Mouse (Mus musculus) central nervous system, embryonic 18 days (tissue): ENCODE measurements around the gene Abhd18. TPM values are rescaled to one million over a fixed set of nuclear protein-coding genes. Genes with fewer than 3 reads are reported as not detected.

ENCODE experiments used
- polyA plus RNA-seq: library from polyadenylated mRNA; depleted of rRNA; stranded (reverse); fragments of >200 nt; gene quantifications from 2 replicates; pipeline ENCODE4 v1.2.3, GENCODE M21; 2012; rRNA removed

Gene Abhd18
- 11.3 and 12.0 TPM in 2 replicates for polyA plus RNA-seq

GRCm38 (mm10) chr3:40846957-40847017 lies at the start of gene Abhd18:
Gene Abhd18, plus strand, starts transcription at chr3:40846970.

GRCm38 (mm10) chr3:40799530-40800372 lies 47.0 kb upstream of the Abhd18 start, which contains the start of gene Plk4:
Gene Plk4, plus strand, starts transcription at chr3:40800019.

GRCm38 (mm10) chr3:40846473-40846956 lies 255 bp upstream of the Abhd18 start, which contains the start of gene Mfsd8:
Gene Mfsd8, minus strand, starts transcription at chr3:40846886.

GRCm38 (mm10) chr3:40902443-40902842 lies 55.7 kb downstream of the Abhd18 start, which contains the start of gene 1700034I23Rik:
Gene 1700034I23Rik, minus strand, starts transcription at chr3:40902543.

GRCm38 (mm10) chr3:40949170-40949902 lies 102.6 kb downstream of the Abhd18 start, which contains the start of gene Larp1b:
Gene Larp1b, plus strand, starts transcription at chr3:40949828.

Other genes starting within 250 kb of the Abhd18 start
- 0.23 and 0.28 TPM in 2 replicates for gene Slc25a31, start 138.1 kb upstream of the Abhd18 start, polyA plus RNA-seq
- gene Hspa4l, start 102.5 kb upstream of the Abhd18 start, polyA plus RNA-seq = 16.2 and 21.1 TPM in 2 replicates
- gene Plk4, start 47.0 kb upstream of the Abhd18 start, polyA plus RNA-seq = 9.1 and 10.5 TPM in 2 replicates
- 14.3 and 16.5 TPM in 2 replicates for gene Mfsd8, start 84 bp upstream of the Abhd18 start, polyA plus RNA-seq
- 0.09 and 0.13 TPM in 2 replicates for gene 1700034I23Rik, start 55.6 kb downstream of the Abhd18 start, polyA plus RNA-seq
- 10.4 and 12.1 TPM in 2 replicates for gene Larp1b, start 102.9 kb downstream of the Abhd18 start, polyA plus RNA-seq
- 35.2 and 36.3 TPM in 2 replicates for gene Pgrmc2, start 236.1 kb downstream of the Abhd18 start, polyA plus RNA-seq